Mouse (Mus musculus): ENCODE data around the gene Ros1. TPM values are rescaled to one million over a fixed set of nuclear protein-coding genes. Genes with fewer than 3 reads are reported as not detected.

Gene Ros1
- polyA plus RNA-seq, 1 experiment from 2014 or later, result not detected

Small RNA genes lying within 50 kb of the gene (microRNA-seq; reads per million reads assigned to microRNA genes)
- not detected for gene Gm24084

Other genes starting within 250 kb of the Ros1 start
- gene Vgll2, start 172.7 kb downstream of the Ros1 start, polyA plus RNA-seq (2016; fragmentation: Nextera tagmentation; extraction: Ambion mirVana), result 10.1 and 12.8 TPM in 2 replicates
- gene Dcbld1, start 38.4 kb upstream of the Ros1 start, polyA plus RNA-seq (2016; fragmentation: Nextera tagmentation; extraction: Ambion mirVana), result 23.3 and 24.2 TPM in 2 replicates
- not detected in 2 replicates for gene Gm26741, start 163.5 kb upstream of the Ros1 start, polyA plus RNA-seq (2016; fragmentation: Nextera tagmentation; extraction: Ambion mirVana)
- 18.3 and 19.6 TPM in 2 replicates for gene Gopc, start 186.9 kb upstream of the Ros1 start, polyA plus RNA-seq (2016; fragmentation: Nextera tagmentation; extraction: Ambion mirVana)
- not detected in 2 replicates for gene Nepn, start 193.7 kb upstream of the Ros1 start, polyA plus RNA-seq (2016; fragmentation: Nextera tagmentation; extraction: Ambion mirVana)
- 13.3 and 13.7 TPM in 2 replicates for gene Nus1, start 222.3 kb upstream of the Ros1 start, polyA plus RNA-seq (2016; fragmentation: Nextera tagmentation; extraction: Ambion mirVana)